Mouse (Mus musculus): ENCODE results near the gene Inhba.

DNA sequence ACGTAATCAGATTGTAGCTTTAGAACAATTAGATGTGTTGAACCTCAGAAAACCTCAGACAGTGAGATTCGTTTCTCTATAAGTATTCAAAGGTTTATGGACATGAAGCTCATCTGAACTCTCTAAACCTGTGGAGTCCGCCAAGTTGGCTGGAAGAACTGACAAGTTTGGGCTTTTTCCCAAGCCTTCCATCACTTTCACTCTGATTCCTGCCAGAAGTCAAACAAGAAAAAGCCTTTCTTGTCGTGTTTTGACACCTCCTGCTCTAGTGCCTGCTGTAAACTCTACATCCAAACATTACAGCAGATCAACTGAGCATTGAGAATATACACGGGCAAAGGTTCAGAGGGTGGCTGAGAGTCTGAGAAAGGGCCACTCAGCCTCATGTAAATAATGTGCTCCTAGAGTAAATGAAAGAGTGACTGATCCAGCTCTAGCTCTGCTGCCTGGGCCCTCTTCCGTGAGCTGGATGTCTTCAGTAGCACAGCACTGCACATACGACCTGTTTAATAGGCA is 66.6 kb downstream of the Inhba start:
- TF ChIP-seq CTCF (IDR thresholded peaks at IDR 0.05; ENCODE audit: borderline replicate concordance, extremely low read depth, insufficient read depth, insufficient read length) (no peak), POLR2A (IDR thresholded peaks at IDR 0.05; ENCODE audit: borderline replicate concordance, extremely low read depth, insufficient read depth, insufficient read length, poor library complexity, severe bottlenecking) (no peak)

Measured in brain, embryonic 14.5 days (tissue).